Mouse (Mus musculus) liver, embryonic 15.5 days (tissue): ENCODE results near the gene Pigp. TPM values are rescaled to one million over a fixed set of nuclear protein-coding genes. Genes with fewer than 3 reads are reported as not detected.

Experiments used
- ATAC-seq: fragments of 200-750 bp; cut with Nextera tagmentation; 2 replicates; pipeline ENCODE4 v1.8.0; 2017; ENCODE audit warnings: moderate number of reproducible peaks, mild to moderate bottlenecking, moderate library complexity; ENCODE audit not compliant: insufficient read depth
- H3K27ac ChIP-seq: fragments of 300-500 bp; sonication (generic); replicated peaks from 2 replicates; pipeline ENCODE4 v1.5.1; 2015; ENCODE audit warnings: mild to moderate bottlenecking, inconsistent platforms
- H3K27me3 ChIP-seq: fragments of 300-500 bp; sonication (generic); 2 replicates; pipeline ENCODE4 v1.6.1; 2015; ENCODE audit warnings: mild to moderate bottlenecking, inconsistent platforms
- H3K36me3 ChIP-seq: fragments of 300-500 bp; sonication (generic); replicated peaks from 2 replicates; pipeline ENCODE4 v1.6.1; 2015; ENCODE audit warnings: moderate library complexity, mild to moderate bottlenecking, inconsistent platforms
- H3K4me1 ChIP-seq: fragments of 300-500 bp; sonication (generic); replicated peaks from 2 replicates; pipeline ENCODE4 v1.6.1; 2015; ENCODE audit warnings: inconsistent platforms
- H3K4me2 ChIP-seq: fragments of 300-500 bp; sonication (generic); 2 replicates; pipeline ENCODE4 v1.6.1; 2015; ENCODE audit warnings: moderate library complexity, mild to moderate bottlenecking, inconsistent platforms
- H3K4me3 ChIP-seq: fragments of 300-500 bp; sonication (generic); replicated peaks from 2 replicates; pipeline ENCODE4 v1.5.1; 2015; ENCODE audit warnings: mild to moderate bottlenecking, inconsistent platforms
- H3K9ac ChIP-seq: fragments of 300-500 bp; sonication (generic); 2 replicates; pipeline ENCODE4 v1.6.1; 2015; ENCODE audit warnings: moderate library complexity, mild to moderate bottlenecking, inconsistent platforms
- H3K9me3 ChIP-seq: fragments of 300-500 bp; sonication (generic); replicated peaks from 2 replicates; pipeline ENCODE4 v1.6.1; 2016; ENCODE audit warnings: inconsistent platforms
- WGBS: fragments of 180-500 bp; shearing (Covaris S2); methylation state at CpG from one replicate; pipeline ENCODE4 v1.1.7; 2015; ENCODE audit warnings: mixed read lengths; ENCODE audit not compliant: insufficient replicate concordance; 5-methylcytosine and 5-hydroxymethylcytosine counted together
- polyA plus RNA-seq: library from polyadenylated mRNA; unstranded; fragments of >200 nt; fragmentation: Nextera tagmentation; extraction: Ambion mirVana; gene quantifications from 2 replicates; pipeline ENCODE4 v1.2.1, GENCODE M21; 2015

Gene Pigp
- 39.4 and 45.7 TPM in 2 replicates for polyA plus RNA-seq

- no peaks in the 10 kb centered on the region for H3K27me3 ChIP-seq
- H3K9ac ChIP-seq, result peak within 1 kb of the TSS; percentile 76
- peak within 1 kb of the TSS; percentile 85 for H3K27ac ChIP-seq
- H3K36me3 ChIP-seq, result no peaks in the 10 kb centered on the region
- H3K4me2 ChIP-seq, result peak within 1 kb of the TSS; percentile 97
- peaks cover 29% of the 10 kb centered on the region for H3K4me1 ChIP-seq
- ATAC-seq, result peak; percentile 56
- no peaks in the 10 kb centered on the region for H3K9me3 ChIP-seq
- peak within 1 kb of the TSS; percentile 82 for H3K4me3 ChIP-seq
- 0% methylated on average over 39 of the region's 43 CpGs for WGBS
Observed at GRCm38 (mm10) chr16:94371301-94371931, at the start of gene Pigp. Gene Pigp (minus strand): TSS chr16:94371842.

- H3K9me3 ChIP-seq, result no peaks in the 10 kb centered on the region
- ATAC-seq, result no peak
- peaks cover 40% of the 10 kb centered on the region for H3K36me3 ChIP-seq
- no peak overlapping the region for H3K27ac ChIP-seq
- no peaks in the 10 kb centered on the region for H3K27me3 ChIP-seq
- no peak overlapping the region for H3K4me2 ChIP-seq
- no peaks in the 10 kb centered on the region for H3K4me1 ChIP-seq
- H3K4me3 ChIP-seq, result no peak overlapping the region
- WGBS, result 79% methylated on average over 3 of the region's 3 CpGs
- no peak overlapping the region for H3K9ac ChIP-seq
Observed at GRCm38 (mm10) chr16:94420498-94420897, 48.9 kb upstream of the Pigp start.

- no peak for ATAC-seq
- H3K4me2 ChIP-seq, result no peak overlapping the region
- no peak overlapping the region for H3K4me3 ChIP-seq
- H3K27me3 ChIP-seq, result no peaks in the 10 kb centered on the region
- H3K9me3 ChIP-seq, result no peaks in the 10 kb centered on the region
- H3K9ac ChIP-seq, result no peak overlapping the region
- no peak overlapping the region for H3K27ac ChIP-seq
- peaks cover 17% of the 10 kb centered on the region for H3K36me3 ChIP-seq
- H3K4me1 ChIP-seq, result no peaks in the 10 kb centered on the region
- whole genome bisulfite sequencing, result 71% methylated on average over 6 of the region's 6 CpGs
Observed at GRCm38 (mm10) chr16:94414151-94414550, 42.5 kb upstream of the Pigp start.

GRCm38 (mm10) chr16:94412760-94413159 lies 41.1 kb upstream of the Pigp start:
- Histone ChIP-seq H3K4me2 (no peak overlapping the region), H3K9me3 (no peaks in the 10 kb centered on the region), H3K36me3 (peaks cover 5% of the 10 kb centered on the region; the same call in 1 of the 2 replicates), H3K27ac (no peak overlapping the region), H3K4me3 (no peak overlapping the region), H3K4me1 (no peaks in the 10 kb centered on the region), H3K9ac (no peak overlapping the region), H3K27me3 (no peaks in the 10 kb centered on the region)
- WGBS, result 70% methylated on average over 4 of the region's 4 CpGs
- no peak for ATAC-seq

- no peak for ATAC-seq
- 0 out of 2 replicates have a peak, but pooled peaks cover 5% of the 10 kb centered on the region for H3K36me3 ChIP-seq
- whole genome bisulfite sequencing, result 68% methylated on average over 2 of the region's 2 CpGs
Observed at GRCm38 (mm10) chr16:94412198-94412597, 40.6 kb upstream of the Pigp start.

GRCm38 (mm10) chr16:94411287-94411686 lies 39.6 kb upstream of the Pigp start:
- no peak overlapping the region for H3K9ac ChIP-seq
- 49% methylated on average over 3 of the region's 3 CpGs for WGBS

More at GRCm38 (mm10) chr16:94412198-94412597, 40.6 kb upstream of the Pigp start:
- H3K27me3 ChIP-seq, result no peaks in the 10 kb centered on the region
- H3K9me3 ChIP-seq, result no peaks in the 10 kb centered on the region
- H3K4me1 ChIP-seq, result no peaks in the 10 kb centered on the region
- no peak overlapping the region for H3K9ac ChIP-seq
- no peak overlapping the region for H3K27ac ChIP-seq
- no peak overlapping the region for H3K4me2 ChIP-seq
- H3K4me3 ChIP-seq, result no peak overlapping the region

GRCm38 (mm10) chr16:94402185-94402584 lies 30.5 kb upstream of the Pigp start:
- Histone ChIP-seq H3K4me1 (no peaks in the 10 kb centered on the region; the same call in 1 of the 2 replicates), H3K27ac (no peak overlapping the region), H3K27me3 (no peaks in the 10 kb centered on the region), H3K9me3 (no peaks in the 10 kb centered on the region), H3K9ac (no peak overlapping the region), H3K4me3 (no peak overlapping the region), H3K4me2 (no peak overlapping the region), H3K36me3 (0 out of 2 replicates have a peak, but pooled peaks cover 5% of the 10 kb centered on the region)
- WGBS, result 71% methylated on average over 4 of the region's 4 CpGs
- no peak for ATAC-seq

More at GRCm38 (mm10) chr16:94411287-94411686, 39.6 kb upstream of the Pigp start:
- Histone ChIP-seq H3K9me3 (no peaks in the 10 kb centered on the region), H3K4me3 (no peak overlapping the region), H3K4me2 (no peak overlapping the region), H3K4me1 (no peaks in the 10 kb centered on the region), H3K27me3 (no peaks in the 10 kb centered on the region), H3K36me3 (0 out of 2 replicates have a peak, but pooled peaks cover 5% of the 10 kb centered on the region), H3K27ac (no peak overlapping the region)
- no peak for ATAC-seq

GRCm38 (mm10) chr16:94401636-94402035 lies 30.0 kb upstream of the Pigp start:
- Histone ChIP-seq H3K9me3 (no peaks in the 10 kb centered on the region), H3K4me3 (no peak overlapping the region), H3K4me1 (peaks cover 2% of the 10 kb centered on the region), H3K27ac (no peak overlapping the region), H3K4me2 (no peak overlapping the region), H3K36me3 (0 out of 2 replicates have a peak, but pooled peaks cover 5% of the 10 kb centered on the region), H3K9ac (no peak overlapping the region), H3K27me3 (no peaks in the 10 kb centered on the region)
- 49% methylated on average over 2 of the region's 2 CpGs for WGBS
- ATAC-seq, result no peak

GRCm38 (mm10) chr16:94399141-94399540 lies 27.5 kb upstream of the Pigp start:
- H3K9me3 ChIP-seq, result no peaks in the 10 kb centered on the region
- no peak for ATAC-seq
- H3K4me1 ChIP-seq, result peaks cover 3% of the 10 kb centered on the region
- H3K27me3 ChIP-seq, result no peaks in the 10 kb centered on the region
- 63% methylated on average over 2 of the region's 2 CpGs for WGBS
- H3K36me3 ChIP-seq, result peaks cover 5% of the 10 kb centered on the region; the same call in 1 of the 2 replicates
- H3K9ac ChIP-seq, result no peak overlapping the region
- no peak overlapping the region for H3K4me2 ChIP-seq
- no peak overlapping the region for H3K4me3 ChIP-seq
- H3K27ac ChIP-seq, result no peak overlapping the region

- Histone ChIP-seq H3K27me3 (no peaks in the 10 kb centered on the region), H3K4me1 (peaks cover 3% of the 10 kb centered on the region), H3K27ac (no peak overlapping the region), H3K4me3 (no peak overlapping the region), H3K36me3 (peaks cover 9% of the 10 kb centered on the region; the same call in 1 of the 2 replicates), H3K4me2 (no peak overlapping the region), H3K9ac (no peak overlapping the region), H3K9me3 (no peaks in the 10 kb centered on the region)
- ATAC-seq, result no peak
- 43% methylated on average over 7 of the region's 7 CpGs for WGBS
Observed at GRCm38 (mm10) chr16:94396641-94397040, 25.0 kb upstream of the Pigp start.

- Histone ChIP-seq H3K4me1 (peaks cover 3% of the 10 kb centered on the region), H3K36me3 (peaks cover 9% of the 10 kb centered on the region; the same call in 1 of the 2 replicates), H3K9ac (no peak overlapping the region), H3K4me2 (no peak overlapping the region), H3K27me3 (no peaks in the 10 kb centered on the region), H3K9me3 (no peaks in the 10 kb centered on the region), H3K27ac (no peak overlapping the region), H3K4me3 (no peak overlapping the region)
- ATAC-seq, result no peak
- WGBS, result 57% methylated on average over 3 of the region's 3 CpGs
Observed at GRCm38 (mm10) chr16:94395051-94395450, 23.4 kb upstream of the Pigp start.
